Mouse (Mus musculus): ENCODE results near the gene Tab3. TPM values are rescaled to one million over a fixed set of nuclear protein-coding genes. Genes with fewer than 3 reads are reported as not detected.

The Tab3 gene
- polyA plus RNA-seq, 1 experiment from 2014 or later = 8.1 TPM

GRCm38 (mm10) chrX:85585575-85585974 lies 11.8 kb downstream of the Tab3 start:
- no peaks in the 10 kb centered on the region for H3K36me3 ChIP-seq (ENCODE audit: control insufficient read depth, insufficient read depth, low read length)
- H3K4me3 ChIP-seq (ENCODE audit: low read length) = no peak overlapping the region
- H3K27ac ChIP-seq (ENCODE audit: low read depth, low read length) = no peak overlapping the region
- H3K4me2 ChIP-seq (ENCODE audit: low read length) = no peak overlapping the region
- H3K9ac ChIP-seq (ENCODE audit: low read depth, low read length) = no peak overlapping the region
- ATAC-seq = no peak
- H3K27me3 ChIP-seq (replicated peaks; ENCODE audit: control insufficient read depth, insufficient read depth, low read length) = no peaks in the 10 kb centered on the region
- no peaks in the 10 kb centered on the region for H3K4me1 ChIP-seq (ENCODE audit: control insufficient read depth, insufficient read depth, low read depth, low read length)
- no peaks in the 10 kb centered on the region for H3K9me3 ChIP-seq (ENCODE audit: control insufficient read depth, low read length)

DNA sequence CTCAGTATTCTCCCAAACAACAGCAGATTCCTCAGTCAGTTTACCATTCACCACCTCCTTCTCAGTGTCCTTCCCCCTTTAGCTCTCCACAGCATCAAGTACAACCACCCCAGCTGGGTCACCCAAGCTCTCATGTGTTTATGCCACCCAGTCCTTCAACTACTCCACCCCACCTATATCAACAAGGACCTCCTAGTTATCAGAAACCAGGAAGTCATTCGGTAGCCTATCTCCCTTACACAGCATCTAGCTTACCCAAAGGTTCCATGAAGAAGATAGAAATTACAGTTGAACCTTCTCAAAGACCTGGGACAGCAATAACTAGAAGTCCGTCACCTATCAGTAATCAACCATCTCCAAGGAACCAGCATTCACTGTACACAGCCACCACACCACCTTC lies 40.9 kb downstream of the Tab3 start:
- ATAC-seq = no peak
- no peaks in the 10 kb centered on the region for H3K9me3 ChIP-seq (ENCODE audit: control insufficient read depth, low read length)
- no peak overlapping the region for H3K4me2 ChIP-seq (ENCODE audit: low read length)
- H3K36me3 ChIP-seq (ENCODE audit: control insufficient read depth, insufficient read depth, low read length) = no peaks in the 10 kb centered on the region
- no peaks in the 10 kb centered on the region for H3K27me3 ChIP-seq (replicated peaks; ENCODE audit: control insufficient read depth, insufficient read depth, low read length)
- H3K9ac ChIP-seq (ENCODE audit: low read depth, low read length) = no peak overlapping the region
- no peak overlapping the region for H3K4me3 ChIP-seq (ENCODE audit: low read length)
- H3K27ac ChIP-seq (ENCODE audit: low read depth, low read length) = no peak overlapping the region
- 98% methylated on average over 2 of the region's 2 CpGs for WGBS
- no peaks in the 10 kb centered on the region for H3K4me1 ChIP-seq (ENCODE audit: control insufficient read depth, insufficient read depth, low read depth, low read length)

DNA sequence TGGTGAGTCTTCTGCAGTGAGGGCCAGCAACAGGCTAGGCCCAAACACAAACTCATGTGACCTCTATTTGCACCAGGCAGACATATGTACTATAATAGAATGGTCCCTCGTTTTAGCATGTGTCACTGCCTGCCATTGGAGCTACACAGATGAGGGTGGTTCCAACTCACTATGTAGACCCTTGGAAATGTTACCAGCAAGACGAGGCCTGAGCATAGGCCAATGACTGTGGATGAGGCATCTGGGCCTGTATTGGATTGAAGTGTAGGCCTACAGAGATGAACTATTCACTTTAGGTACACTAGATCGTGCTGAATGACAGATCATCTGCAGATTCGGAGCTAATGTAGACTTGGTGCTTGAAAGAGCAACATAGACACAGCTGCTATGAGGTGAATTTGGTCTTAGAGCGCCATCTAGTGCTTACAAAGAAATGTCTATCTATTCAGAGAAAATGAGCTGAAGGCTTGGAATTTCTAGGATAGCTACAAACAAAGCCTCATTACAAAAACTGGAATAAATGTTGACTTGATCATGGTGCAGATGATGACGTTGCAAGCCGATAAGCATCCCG lies 72.5 kb downstream of the Tab3 start:
- Histone ChIP-seq H3K4me2 (ENCODE audit: low read length) (no peak overlapping the region), H3K27ac (ENCODE audit: low read depth, low read length) (no peak overlapping the region), H3K9me3 (ENCODE audit: control insufficient read depth, low read length) (no peaks in the 10 kb centered on the region), H3K36me3 (ENCODE audit: control insufficient read depth, insufficient read depth, low read length) (no peaks in the 10 kb centered on the region), H3K9ac (ENCODE audit: low read depth, low read length) (no peak overlapping the region), H3K4me1 (ENCODE audit: control insufficient read depth, insufficient read depth, low read depth, low read length) (no peaks in the 10 kb centered on the region), H3K27me3 (replicated peaks; ENCODE audit: control insufficient read depth, insufficient read depth, low read length) (no peaks in the 10 kb centered on the region), H3K4me3 (ENCODE audit: low read length) (no peak overlapping the region)
- peak; percentile 68 for ATAC-seq
- 41% methylated on average over 8 of the region's 8 CpGs for WGBS

GRCm38 (mm10) chrX:85676808-85677207 lies 103.0 kb downstream of the Tab3 start:
- ATAC-seq = 0 out of 2 replicates have a peak, but pooled peaks have one; percentile 37
- WGBS = 15% methylated on average over 7 of the region's 7 CpGs
- H3K27ac ChIP-seq (ENCODE audit: low read depth, low read length) = no peak overlapping the region
- H3K9me3 ChIP-seq (ENCODE audit: control insufficient read depth, low read length) = no peaks in the 10 kb centered on the region
- no peak overlapping the region for H3K4me2 ChIP-seq (ENCODE audit: low read length)
- no peaks in the 10 kb centered on the region for H3K4me1 ChIP-seq (ENCODE audit: control insufficient read depth, insufficient read depth, low read depth, low read length)
- no peak overlapping the region for H3K9ac ChIP-seq (ENCODE audit: low read depth, low read length)
- H3K36me3 ChIP-seq (ENCODE audit: control insufficient read depth, insufficient read depth, low read length) = no peaks in the 10 kb centered on the region
- no peak overlapping the region for H3K4me3 ChIP-seq (ENCODE audit: low read length)
- no peaks in the 10 kb centered on the region for H3K27me3 ChIP-seq (replicated peaks; ENCODE audit: control insufficient read depth, insufficient read depth, low read length)

DNA sequence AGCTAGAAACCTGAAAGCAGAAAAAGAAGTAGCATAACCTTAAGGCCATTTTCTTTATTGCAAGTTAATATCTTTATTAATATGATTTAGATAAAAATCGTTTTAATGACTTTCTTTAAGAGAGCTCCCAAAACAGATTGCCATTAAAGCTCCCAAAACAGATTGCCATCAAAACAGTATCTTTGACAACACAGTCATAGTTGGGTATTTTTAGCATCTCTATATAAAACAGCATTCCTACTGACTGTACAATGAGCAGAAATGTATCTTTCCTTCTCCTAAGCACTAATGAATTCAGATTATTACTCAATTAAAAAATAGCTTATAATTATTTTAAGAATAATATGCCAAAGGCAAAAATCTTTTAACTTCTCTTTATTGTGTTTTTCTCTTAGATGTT lies 108.3 kb downstream of the Tab3 start:
- no peak for ATAC-seq
- no peak overlapping the region for H3K27ac ChIP-seq (ENCODE audit: low read depth, low read length)
- no peaks in the 10 kb centered on the region for H3K36me3 ChIP-seq (ENCODE audit: control insufficient read depth, insufficient read depth, low read length)
- H3K4me3 ChIP-seq (ENCODE audit: low read length) = no peak overlapping the region
- no peak overlapping the region for H3K4me2 ChIP-seq (ENCODE audit: low read length)
- H3K4me1 ChIP-seq (ENCODE audit: control insufficient read depth, insufficient read depth, low read depth, low read length) = no peaks in the 10 kb centered on the region
- H3K9me3 ChIP-seq (ENCODE audit: control insufficient read depth, low read length) = no peaks in the 10 kb centered on the region
- H3K27me3 ChIP-seq (replicated peaks; ENCODE audit: control insufficient read depth, insufficient read depth, low read length) = no peaks in the 10 kb centered on the region
- no peak overlapping the region for H3K9ac ChIP-seq (ENCODE audit: low read depth, low read length)
- 75% methylated on average over 1 of the region's 1 CpGs for WGBS

GRCm38 (mm10) chrX:85683723-85684122 lies 109.9 kb downstream of the Tab3 start:
- no peaks in the 10 kb centered on the region for H3K36me3 ChIP-seq (ENCODE audit: control insufficient read depth, insufficient read depth, low read length)

More at GRCm38 (mm10) chrX:85683723-85684122, 109.9 kb downstream of the Tab3 start:
- no peak overlapping the region for H3K4me2 ChIP-seq (ENCODE audit: low read length)
- H3K9me3 ChIP-seq (ENCODE audit: control insufficient read depth, low read length) = no peaks in the 10 kb centered on the region
- H3K27ac ChIP-seq (ENCODE audit: low read depth, low read length) = no peak overlapping the region
- H3K4me3 ChIP-seq (ENCODE audit: low read length) = no peak overlapping the region
- no peak for ATAC-seq
- H3K9ac ChIP-seq (ENCODE audit: low read depth, low read length) = no peak overlapping the region
- 68% methylated on average over 2 of the region's 2 CpGs for WGBS
- H3K27me3 ChIP-seq (replicated peaks; ENCODE audit: control insufficient read depth, insufficient read depth, low read length) = no peaks in the 10 kb centered on the region
- H3K4me1 ChIP-seq (ENCODE audit: control insufficient read depth, insufficient read depth, low read depth, low read length) = no peaks in the 10 kb centered on the region

Small RNA genes within 50 kb of the gene (microRNA-seq; reads per million reads assigned to microRNA genes)
- not detected for gene Gm44378

Other genes with a start within 250 kb of the Tab3 start
- gene Gk, start 202.8 kb downstream of the Tab3 start, polyA plus RNA-seq (2015; fragmentation: Nextera tagmentation; extraction: Ambion mirVana) = 11.7 and 12.7 TPM in 2 replicates

Data from hindbrain, embryonic 16.5 days (tissue).